Mouse (Mus musculus): ENCODE results near the gene Cmip.

Cmip gene

GRCm38 (mm10) chr8:117257821-117258575 lies 1.1 kb downstream of the Cmip start:
- DNase-seq (ENCODE audit: low read depth, low spot score), result no peak

GRCm38 (mm10) chr8:117258576-117259040 lies 1.7 kb downstream of the Cmip start:
- DNase-seq (ENCODE audit: low read depth, low spot score), result no peak

- no peak for DNase-seq (ENCODE audit: low read depth, low spot score)
Measured at GRCm38 (mm10) chr8:117259431-117260001, 2.7 kb downstream of the Cmip start.

GRCm38 (mm10) chr8:117260234-117260929 lies 3.5 kb downstream of the Cmip start:
- no peak for DNase-seq (ENCODE audit: low read depth, low spot score)

GRCm38 (mm10) chr8:117260930-117261475 lies 4.1 kb downstream of the Cmip start:
- DNase-seq (ENCODE audit: low read depth, low spot score), result no peak

- no peak for DNase-seq (ENCODE audit: low read depth, low spot score)
Measured at GRCm38 (mm10) chr8:117261702-117262101, 4.8 kb downstream of the Cmip start.

GRCm38 (mm10) chr8:117262685-117263084 lies 5.8 kb downstream of the Cmip start:
- DNase-seq (ENCODE audit: low read depth, low spot score), result no peak

GRCm38 (mm10) chr8:117263442-117263841 lies 6.6 kb downstream of the Cmip start:
- DNase-seq (ENCODE audit: low read depth, low spot score), result no peak

- no peak for DNase-seq (ENCODE audit: low read depth, low spot score)
Measured at GRCm38 (mm10) chr8:117265079-117265478, 8.2 kb downstream of the Cmip start.

- no peak for DNase-seq (ENCODE audit: low read depth, low spot score)
Measured at GRCm38 (mm10) chr8:117267403-117268129, 10.7 kb downstream of the Cmip start.

- no peak for DNase-seq (ENCODE audit: low read depth, low spot score)
Measured at GRCm38 (mm10) chr8:117278234-117278633, 21.4 kb downstream of the Cmip start.

- no peak for DNase-seq (ENCODE audit: low read depth, low spot score)
Measured at GRCm38 (mm10) chr8:117278668-117279132, 21.8 kb downstream of the Cmip start.

GRCm38 (mm10) chr8:117280488-117280887 lies 23.6 kb downstream of the Cmip start:
- no peak for DNase-seq (ENCODE audit: low read depth, low spot score)

- no peak for DNase-seq (ENCODE audit: low read depth, low spot score)
Measured at GRCm38 (mm10) chr8:117281676-117282075, 24.8 kb downstream of the Cmip start.

- DNase-seq (ENCODE audit: low read depth, low spot score), result peak; percentile 34
Measured at GRCm38 (mm10) chr8:117282141-117282950, 25.5 kb downstream of the Cmip start.

- no peak for DNase-seq (ENCODE audit: low read depth, low spot score)
Measured at GRCm38 (mm10) chr8:117284768-117285484, 28.1 kb downstream of the Cmip start.

GRCm38 (mm10) chr8:117287966-117288365 lies 31.1 kb downstream of the Cmip start:
- no peak for DNase-seq (ENCODE audit: low read depth, low spot score)

GRCm38 (mm10) chr8:117289016-117289415 lies 32.2 kb downstream of the Cmip start:
- DNase-seq (ENCODE audit: low read depth, low spot score), result no peak

GRCm38 (mm10) chr8:117290506-117290905 lies 33.6 kb downstream of the Cmip start:
- DNase-seq (ENCODE audit: low read depth, low spot score), result no peak

GRCm38 (mm10) chr8:117292262-117292661 lies 35.4 kb downstream of the Cmip start:
- peak; percentile 63 for DNase-seq (ENCODE audit: low read depth, low spot score)

Data from R1 (cell line).